Mouse (Mus musculus) intestine, embryonic 16.5 days (tissue): ENCODE measurements at regions not wholly inside any gene's neighbourhood (a gene's known extent, or its start where the extent isn't known, plus 50 kb on each side); places are given as distances from the start of the nearest gene placed in this dataset.

Experiments used
- ATAC-seq: fragments of 200-750 bp; cut with Nextera tagmentation; 2 replicates; pipeline ENCODE4 v1.8.0; 2017; ENCODE audit warnings: moderate TSS enrichment, moderate library complexity
- H3K27ac ChIP-seq: fragments of 300-500 bp; sonication (generic); 2 replicates; pipeline ENCODE4 v1.5.1; 2014; ENCODE audit warnings: mild to moderate bottlenecking, low read length
- H3K27me3 ChIP-seq: fragments of 300-500 bp; sonication (generic); replicated peaks from 2 replicates; pipeline ENCODE4 v1.6.1; 2014; ENCODE audit warnings: low read length, control low read depth, mixed read lengths; ENCODE audit not compliant: control insufficient read depth, insufficient read depth
- H3K36me3 ChIP-seq: fragments of 300-500 bp; sonication (generic); 2 replicates; pipeline ENCODE4 v1.6.1; 2014; ENCODE audit warnings: low read length, control low read depth; ENCODE audit not compliant: control insufficient read depth, insufficient read depth
- H3K4me1 ChIP-seq: fragments of 300-500 bp; sonication (generic); 2 replicates; pipeline ENCODE4 v1.6.1; 2014; ENCODE audit warnings: low read length, control low read depth, mixed read lengths; ENCODE audit not compliant: control insufficient read depth, insufficient read depth
- H3K4me2 ChIP-seq: fragments of 300-500 bp; sonication (generic); 2 replicates; pipeline ENCODE4 v1.6.1; 2014; ENCODE audit warnings: low read depth, low read length, control low read depth
- H3K4me3 ChIP-seq: fragments of 300-500 bp; sonication (generic); 2 replicates; pipeline ENCODE4 v1.5.1; 2014; ENCODE audit warnings: mild to moderate bottlenecking, low read length
- H3K9ac ChIP-seq: fragments of 300-500 bp; sonication (generic); 2 replicates; pipeline ENCODE4 v1.6.1; 2014; ENCODE audit warnings: low read depth, low read length
- H3K9me3 ChIP-seq: fragments of 300-500 bp; sonication (generic); 2 replicates; pipeline ENCODE4 v1.6.1; 2016; ENCODE audit warnings: low read length, control low read depth; ENCODE audit not compliant: control insufficient read depth
- WGBS: fragments of 180-500 bp; shearing (Covaris S2); extraction: QIAGEN DNeasy Blood & Tissue Kit; methylation state at CpG from one replicate; pipeline ENCODE4 v1.1.7; 2014; 5-methylcytosine and 5-hydroxymethylcytosine counted together

DNA sequence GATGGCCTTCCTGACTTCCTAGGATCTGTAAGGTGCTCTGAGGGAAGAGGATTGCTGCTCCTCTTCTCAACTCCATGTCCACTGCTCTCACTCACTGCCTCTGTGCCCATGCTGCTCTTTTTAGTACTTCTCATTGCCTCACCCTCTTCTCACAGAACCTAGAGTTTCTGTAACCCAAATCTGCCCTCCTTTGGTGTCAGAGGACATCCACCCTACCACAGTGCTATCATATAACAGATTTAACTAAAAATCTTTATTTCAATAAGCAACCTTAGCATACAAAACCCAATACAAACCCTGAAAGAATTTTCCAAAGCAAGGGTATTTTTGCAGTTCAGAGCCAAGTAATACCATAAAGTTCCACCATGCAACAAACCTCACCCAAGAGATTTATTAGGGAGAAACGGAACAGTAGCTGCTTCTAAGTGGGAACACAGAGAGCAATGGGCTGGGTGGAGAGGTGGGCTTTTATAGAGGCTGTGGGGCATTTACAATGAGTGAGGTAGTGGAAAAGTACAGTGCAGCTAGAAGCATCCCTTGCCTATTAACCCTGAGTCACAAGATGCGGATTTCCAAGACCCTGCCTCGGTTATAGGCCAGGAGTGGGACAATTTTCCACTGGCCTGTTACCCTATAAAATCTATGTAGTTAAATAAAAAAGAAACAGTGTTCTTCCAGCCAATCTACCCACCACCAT lies 306.8 kb downstream of the S1pr1 start:
- 91% methylated on average over 3 of the region's 3 CpGs for WGBS
- Histone ChIP-seq H3K4me2 (no peak overlapping the region), H3K4me3 (no peak overlapping the region), H3K36me3 (no peaks in the 10 kb centered on the region), H3K9me3 (no peaks in the 10 kb centered on the region), H3K4me1 (no peaks in the 10 kb centered on the region), H3K9ac (no peak overlapping the region), H3K27ac (no peak overlapping the region), H3K27me3 (no peaks in the 10 kb centered on the region)
- ATAC-seq = no peak

DNA sequence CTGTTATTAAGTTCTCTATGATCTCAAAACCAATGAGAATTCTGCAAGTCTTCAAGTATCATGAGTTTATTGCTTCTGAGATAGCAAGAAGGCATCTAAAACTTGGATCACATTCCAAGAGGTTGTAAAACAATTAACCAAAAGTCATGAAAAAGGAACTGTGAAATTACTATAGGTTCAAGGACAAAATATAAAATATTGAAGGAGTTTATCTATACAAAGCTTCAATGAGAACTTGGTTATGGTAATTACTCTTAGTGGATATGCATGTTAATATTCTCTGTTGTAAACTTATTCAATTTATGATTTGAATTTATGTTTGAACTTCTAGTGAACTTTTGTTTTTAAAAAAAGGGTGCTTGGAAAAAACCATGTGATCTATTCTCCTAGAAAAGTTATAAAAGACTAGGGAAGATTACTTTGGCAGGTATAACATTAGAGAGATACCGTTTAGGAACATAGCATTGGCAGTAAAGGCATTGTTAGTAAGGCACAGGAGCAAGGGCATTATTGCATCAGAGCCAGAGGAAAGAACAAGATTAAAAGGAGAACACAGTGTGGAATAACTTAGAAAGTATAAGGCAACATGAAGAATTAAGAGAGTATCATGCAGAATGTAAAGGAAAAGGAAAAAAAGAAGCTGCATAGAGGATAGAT lies 311.4 kb downstream of the S1pr1 start:
- Histone ChIP-seq H3K27ac (no peak overlapping the region), H3K36me3 (no peaks in the 10 kb centered on the region), H3K9ac (no peak overlapping the region), H3K9me3 (no peaks in the 10 kb centered on the region), H3K4me1 (no peaks in the 10 kb centered on the region), H3K27me3 (no peaks in the 10 kb centered on the region), H3K4me3 (no peak overlapping the region), H3K4me2 (no peak overlapping the region)
- peak; percentile 96 for ATAC-seq
- 58% methylated on average over 1 of the region's 1 CpGs for WGBS

DNA sequence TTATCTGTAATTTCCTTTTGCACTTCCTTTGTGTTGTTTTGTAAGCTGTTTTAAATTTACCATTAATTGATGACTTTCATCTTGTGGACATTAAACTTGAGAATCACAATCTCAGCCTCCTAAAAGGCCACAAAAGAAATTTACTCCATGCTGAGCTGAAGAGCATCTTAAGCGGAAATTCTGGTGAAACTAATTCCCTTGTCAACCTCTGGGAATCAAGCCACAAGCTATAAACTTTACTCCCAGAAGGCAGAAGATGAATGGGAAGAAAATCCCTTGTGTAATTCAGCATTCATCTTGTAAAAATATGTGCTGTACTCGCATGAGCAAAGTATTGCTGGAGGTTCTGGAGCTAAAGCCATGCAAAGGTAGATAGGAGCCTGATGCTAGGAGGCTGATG lies 350.0 kb downstream of the S1pr1 start:
- Histone ChIP-seq H3K27me3 (no peaks in the 10 kb centered on the region), H3K4me1 (no peaks in the 10 kb centered on the region), H3K4me3 (no peak overlapping the region), H3K27ac (no peak overlapping the region), H3K9ac (no peak overlapping the region), H3K4me2 (no peak overlapping the region), H3K9me3 (no peaks in the 10 kb centered on the region), H3K36me3 (no peaks in the 10 kb centered on the region)
- ATAC-seq = no peak
- 54% methylated on average over 2 of the region's 2 CpGs for WGBS
